Mouse (Mus musculus) cortical plate, adult 2 months (tissue): ENCODE results near the gene Tac1.

Source experiments
- CTCF ChIP-seq: fragments of 200-500 bp; IDR thresholded peaks from 2 replicates; pipeline ENCODE4 v1.5.1; 2011; ENCODE audit warnings: mild to moderate bottlenecking, control low read depth, low read length; ENCODE audit not compliant: insufficient read depth; ENCODE audit errors: extremely low read depth
- POLR2A ChIP-seq: fragments of 200-500 bp; IDR thresholded peaks from 2 replicates; pipeline ENCODE4 v1.6.1; 2011; ENCODE audit warnings: mild to moderate bottlenecking, low read length, control low read depth; ENCODE audit not compliant: insufficient read depth; ENCODE audit errors: extremely low read depth

DNA sequence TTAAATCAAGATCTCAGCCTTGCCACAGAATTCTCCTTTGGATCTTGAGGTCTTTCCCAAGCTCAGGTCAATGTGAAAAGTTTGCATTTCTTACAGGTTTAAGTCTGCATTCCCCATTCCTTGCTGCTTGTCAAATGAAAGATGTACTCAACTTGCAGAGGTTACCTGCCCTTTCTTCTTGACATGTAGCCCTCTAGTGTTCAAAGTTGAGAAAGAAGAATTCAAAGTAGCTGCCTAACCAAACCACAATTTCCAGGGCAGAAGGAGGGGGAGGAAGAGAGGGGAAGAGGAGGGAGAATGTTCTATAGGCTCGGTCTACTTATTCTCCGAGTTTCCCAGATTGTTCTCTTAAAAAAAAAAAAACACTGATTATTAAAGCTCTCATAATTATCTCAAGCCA, 45.5 kb downstream of the Tac1 start:
- no peak for TF ChIP-seq CTCF
- TF ChIP-seq POLR2A = no peak
